Mouse (Mus musculus): ENCODE data around the gene Blm.

Blm gene

DNA sequence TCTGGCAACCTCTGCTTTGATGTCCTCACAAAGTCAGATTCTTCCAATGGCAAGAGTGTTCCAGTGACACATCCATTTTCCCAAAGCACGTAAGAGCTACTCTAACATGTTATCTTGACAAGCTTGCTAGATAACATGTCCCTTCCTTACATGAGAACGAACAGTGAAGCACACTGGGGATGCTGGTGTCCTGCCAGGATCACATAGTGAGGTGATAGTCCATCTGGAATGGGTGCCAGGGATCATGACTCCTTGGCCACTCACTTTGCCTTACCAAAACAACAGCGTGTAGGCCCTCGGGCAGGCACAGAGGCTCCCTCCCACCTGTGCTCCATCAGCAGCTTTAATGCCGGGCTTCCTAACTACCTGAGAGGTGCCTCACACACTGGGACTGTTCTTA is 74.7 kb downstream of the Blm start:
- DNase-seq: no peak

GRCm38 (mm10) chr7:80457831-80458343 is 77.0 kb downstream of the Blm start:
- no peak for DNase-seq

- peak; percentile 60 to 69 for DNase-seq
Observed at GRCm38 (mm10) chr7:80457241-80457640, 77.7 kb downstream of the Blm start.

- no peak for DNase-seq
Observed at GRCm38 (mm10) chr7:80456327-80456726, 78.6 kb downstream of the Blm start.

DNA sequence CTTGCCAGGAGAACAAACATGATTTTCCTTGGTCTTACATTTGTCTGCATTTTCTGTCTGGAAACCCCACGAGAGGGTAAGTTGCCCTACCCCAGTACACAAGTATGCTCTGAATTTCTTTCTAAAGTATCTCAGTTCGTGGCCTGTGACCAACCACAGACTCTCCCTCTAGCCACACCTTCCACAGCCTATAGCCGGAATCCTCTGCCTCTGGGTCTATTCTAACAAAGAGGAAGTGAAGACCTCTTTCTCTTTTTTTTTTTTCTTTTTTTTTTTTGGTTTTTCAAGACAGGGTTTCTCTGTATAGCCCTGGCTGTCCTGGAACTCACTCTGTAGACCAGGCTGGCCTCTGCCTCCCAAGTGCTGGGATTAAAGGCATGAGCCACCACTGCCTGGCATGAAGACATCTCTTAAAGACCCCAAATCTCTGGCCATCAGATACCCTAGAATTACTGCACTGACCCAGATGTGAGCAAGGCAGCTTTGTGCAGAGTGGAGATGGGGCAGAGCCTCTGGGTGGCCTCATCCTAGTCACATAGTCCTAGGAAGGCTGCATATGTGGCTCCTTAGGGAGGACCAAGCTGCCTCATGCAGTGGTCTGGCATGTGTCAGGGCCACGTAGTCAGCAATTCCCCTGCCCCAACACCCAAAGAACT is 79.3 kb downstream of the Blm start:
- DNase-seq: no peak

DNA sequence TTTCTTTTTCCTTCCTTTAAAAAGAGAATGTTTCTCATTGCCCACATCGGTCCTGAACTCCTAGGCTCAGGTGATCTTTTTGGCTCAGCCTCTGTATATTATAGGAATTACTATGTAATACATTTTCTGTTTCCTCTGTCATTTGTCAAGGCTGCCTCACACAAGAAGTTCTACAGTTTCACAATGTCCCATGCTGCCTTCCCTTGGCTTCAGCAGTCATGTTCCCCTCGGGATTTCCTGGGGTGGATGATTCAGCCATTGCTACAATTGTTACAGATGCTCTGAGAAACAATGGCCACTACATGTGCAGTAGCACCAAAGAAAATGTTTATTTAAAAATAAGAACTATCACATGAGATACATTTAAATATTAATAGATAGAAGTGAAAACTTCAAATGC is 80.1 kb downstream of the Blm start:
- DNase-seq: no peak

- DNase-seq: no peak
Observed at GRCm38 (mm10) chr7:80453997-80454396, 80.9 kb downstream of the Blm start.

DNA sequence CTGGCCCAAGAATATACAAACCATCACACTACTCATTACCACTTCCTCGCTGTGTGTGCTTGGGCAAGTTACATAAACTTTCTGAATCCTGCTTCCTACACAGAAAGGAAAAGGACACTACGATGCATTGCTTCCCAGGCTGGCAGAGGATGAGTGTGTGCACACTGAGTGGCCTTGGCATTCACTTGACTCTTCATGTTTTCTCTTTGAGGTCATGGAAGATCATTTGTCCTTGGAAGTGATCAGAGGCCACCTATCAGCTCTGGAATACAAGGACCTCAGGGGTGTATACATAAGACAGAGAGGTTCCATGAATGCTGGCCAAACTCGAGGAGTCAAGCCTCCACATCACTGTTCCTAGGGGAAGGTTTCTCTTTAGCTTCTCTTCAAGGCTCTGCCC is 81.8 kb downstream of the Blm start:
- DNase-seq: no peak

DNA sequence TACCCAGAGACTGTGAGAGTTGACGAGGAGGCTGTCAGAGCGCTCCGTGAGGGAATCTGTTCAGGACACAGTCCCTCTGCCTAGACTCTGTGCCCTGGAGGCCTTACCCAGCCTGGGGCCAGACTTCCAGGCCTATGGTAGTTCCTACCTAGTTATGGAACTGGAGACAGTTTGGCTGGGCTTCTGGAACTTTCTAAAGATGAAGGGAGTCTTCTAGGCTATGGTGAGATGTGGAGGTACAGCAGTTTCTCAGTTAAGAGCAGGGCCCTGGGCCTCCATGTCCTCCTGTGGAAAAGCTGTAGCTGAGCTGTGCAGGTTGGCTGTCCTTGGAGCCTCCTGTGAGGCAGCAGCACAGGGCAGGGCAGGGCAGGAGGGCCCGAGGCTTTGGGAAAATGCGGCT is 82.7 kb downstream of the Blm start:
- no peak for DNase-seq

DNA sequence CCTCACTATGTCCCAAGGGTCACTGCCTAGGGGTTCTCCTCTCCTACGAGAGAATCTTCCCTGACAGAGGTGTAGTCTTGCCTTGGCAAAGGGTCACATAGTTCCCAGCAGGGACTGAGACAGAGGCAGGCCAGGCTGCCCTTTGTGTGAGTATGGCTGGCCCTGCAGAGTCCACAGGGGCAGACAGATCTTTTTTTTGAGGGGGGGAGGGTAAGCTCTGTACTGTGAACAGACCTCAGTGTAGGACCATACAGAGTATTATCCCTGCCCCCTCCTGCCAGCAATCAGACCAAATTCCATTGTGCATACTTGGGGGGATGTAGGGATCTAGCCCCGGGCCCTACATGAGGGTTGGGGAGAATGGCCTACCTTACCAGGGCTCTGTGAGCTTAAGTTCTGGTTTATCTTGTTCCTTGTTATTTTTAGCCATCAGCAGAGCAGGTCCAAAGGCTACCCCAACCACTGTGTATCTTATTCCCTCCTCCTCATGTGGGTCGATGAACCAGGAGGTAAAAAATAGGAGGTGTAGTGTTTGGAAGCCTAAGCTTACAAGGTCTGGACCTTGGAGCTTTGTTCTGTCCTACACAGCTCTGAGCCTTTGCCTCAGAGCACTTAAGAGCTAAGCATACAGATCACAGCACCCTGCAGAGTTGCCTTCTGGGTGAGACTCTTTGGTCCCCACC is 83.2 kb downstream of the Blm start:
- no peak for DNase-seq

- DNase-seq: peak in 1 of 2 experiments; percentile 11
Observed at GRCm38 (mm10) chr7:80450354-80450753, 84.6 kb downstream of the Blm start.

GRCm38 (mm10) chr7:80449620-80450091 is 85.3 kb downstream of the Blm start:
- DNase-seq: no peak

DNA sequence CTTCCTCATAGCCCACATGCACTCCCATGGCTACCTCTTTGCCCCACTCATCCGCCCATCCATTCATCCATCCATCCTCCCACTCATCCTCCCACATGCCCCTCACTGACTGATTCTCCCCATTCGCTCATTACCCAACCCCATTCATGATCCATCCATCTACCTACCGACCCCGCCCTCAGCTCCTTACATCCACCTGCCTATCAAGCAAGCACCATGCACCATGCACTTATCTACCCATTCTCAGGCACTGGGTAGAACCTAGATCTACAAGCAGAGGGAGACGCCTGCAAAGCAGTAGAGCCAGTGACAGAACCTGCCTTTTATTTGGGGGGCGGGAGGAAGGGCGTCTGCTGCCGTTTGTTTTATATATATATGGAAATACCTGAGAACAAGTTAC is 87.6 kb downstream of the Blm start:
- no peak for DNase-seq

DNA sequence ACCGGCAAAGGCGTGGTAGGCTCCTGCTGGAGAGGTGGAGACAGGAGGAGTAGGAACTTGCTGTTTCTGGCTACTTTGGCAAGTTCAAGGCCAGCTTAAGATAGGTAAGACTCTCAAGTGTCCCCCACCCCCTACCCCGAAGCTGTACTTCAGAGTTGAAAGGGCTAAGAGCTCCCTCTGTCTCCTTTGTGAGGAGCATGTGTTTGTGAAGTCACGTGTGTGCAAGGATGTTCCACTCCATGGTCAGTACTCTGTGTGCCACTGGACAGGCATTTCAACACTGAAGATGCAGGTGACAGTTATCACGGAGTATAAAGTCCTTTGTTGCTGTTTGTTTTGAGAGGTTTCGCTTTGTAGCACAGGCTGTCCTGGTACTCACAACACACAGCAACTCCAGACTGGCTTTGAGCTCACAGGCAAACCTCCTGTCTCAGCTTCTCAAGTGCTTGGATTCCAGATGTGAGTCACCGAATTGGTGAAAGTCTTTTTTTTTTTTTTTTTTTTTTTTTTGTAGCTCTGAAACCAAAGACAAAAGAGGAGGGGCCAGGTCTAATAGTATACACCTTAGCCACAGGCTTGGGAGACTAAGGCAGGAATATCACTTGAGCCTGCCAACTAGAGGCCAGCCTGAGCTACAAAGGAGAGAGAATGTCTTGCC is 88.6 kb downstream of the Blm start:
- no peak for DNase-seq

DNA sequence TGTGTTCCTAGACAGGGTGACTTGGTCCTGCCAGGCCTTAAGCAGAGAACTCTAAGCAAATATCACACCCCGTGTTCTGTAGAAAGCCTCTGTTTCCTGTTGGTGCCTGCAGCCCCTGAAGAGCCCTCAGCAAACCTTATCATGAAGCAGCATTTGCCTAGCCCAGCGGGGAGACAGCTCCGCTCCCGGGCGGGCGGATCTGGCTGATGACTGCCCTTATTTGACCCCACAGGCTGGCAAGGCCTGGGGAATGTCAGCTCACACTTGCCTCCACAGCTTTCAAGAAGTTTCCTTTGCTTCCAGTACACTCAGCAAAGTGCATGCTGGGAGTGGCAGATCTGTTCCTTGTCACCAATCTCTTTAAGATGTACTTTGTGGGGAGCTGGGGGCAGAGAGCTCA is 89.4 kb downstream of the Blm start:
- DNase-seq: peak; percentile 68 to 89

- peak; percentile 51 to 78 for DNase-seq
Observed at GRCm38 (mm10) chr7:80444401-80445249, 90.3 kb downstream of the Blm start.

- DNase-seq: no peak
Observed at GRCm38 (mm10) chr7:80443124-80443523, 91.8 kb downstream of the Blm start.

GRCm38 (mm10) chr7:80441986-80442904 is 92.7 kb downstream of the Blm start:
- DNase-seq: peak in 1 of 2 experiments; percentile 54

DNA sequence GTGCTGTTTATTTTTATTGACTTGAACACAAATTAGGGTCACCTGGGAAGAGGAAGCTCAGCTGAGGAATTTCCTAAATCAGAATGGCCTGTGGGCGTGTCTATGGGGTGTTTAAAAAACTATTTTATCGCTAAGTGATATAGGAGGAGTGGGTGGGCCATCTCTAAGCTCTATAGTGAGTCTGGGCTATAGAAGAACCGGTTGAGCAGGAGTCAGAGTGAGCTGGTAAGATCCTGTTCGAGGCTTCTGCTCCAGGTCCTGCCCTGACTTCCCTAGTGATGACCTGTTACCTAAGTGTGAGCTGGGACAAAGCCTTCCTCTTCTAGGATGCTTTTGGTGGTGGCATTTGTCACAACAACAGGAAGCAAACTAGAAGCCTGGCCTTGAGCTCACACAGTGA is 94.2 kb downstream of the Blm start:
- no peak for DNase-seq

GRCm38 (mm10) chr7:80439789-80440488 is 95.0 kb downstream of the Blm start:
- DNase-seq: no peak
